Mouse (Mus musculus): ENCODE measurements around the gene Cartpt.
"Not testable (repeated sequence)": the region's sequence is repeated elsewhere in the genome, so short reads cannot be mapped to it uniquely, and the experiment has no call there.

The Cartpt gene

DNA sequence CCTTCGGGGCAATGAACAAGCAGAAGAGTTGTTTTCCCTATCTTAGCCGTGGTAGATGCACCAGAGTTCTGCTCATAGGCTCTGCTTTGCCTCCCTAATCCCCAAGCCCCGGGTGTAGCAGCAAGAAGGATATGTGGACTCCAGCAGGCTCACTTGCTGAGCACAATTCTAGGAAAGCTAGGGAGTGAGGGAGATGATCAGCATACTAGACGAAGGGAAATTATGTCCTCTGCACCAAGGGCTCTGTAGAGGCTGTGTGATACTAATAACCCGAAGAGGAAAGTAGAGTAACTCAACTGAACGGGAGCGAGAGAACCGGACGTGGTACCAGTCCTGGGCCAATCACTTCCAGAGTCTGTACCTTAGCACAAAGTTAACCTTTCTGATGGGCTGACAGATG is at the start of gene Cartpt:
TSS of gene Cartpt (minus strand) at position 127 of the 400 bp plus-strand sequence.
- no peak for DNase-seq (ENCODE audit: extremely low read depth, low read depth)

GRCm38 (mm10) chr13:99947417-99947816 is 46.5 kb upstream of the Cartpt start:
- DNase-seq (ENCODE audit: extremely low read depth, low read depth): no peak

DNA sequence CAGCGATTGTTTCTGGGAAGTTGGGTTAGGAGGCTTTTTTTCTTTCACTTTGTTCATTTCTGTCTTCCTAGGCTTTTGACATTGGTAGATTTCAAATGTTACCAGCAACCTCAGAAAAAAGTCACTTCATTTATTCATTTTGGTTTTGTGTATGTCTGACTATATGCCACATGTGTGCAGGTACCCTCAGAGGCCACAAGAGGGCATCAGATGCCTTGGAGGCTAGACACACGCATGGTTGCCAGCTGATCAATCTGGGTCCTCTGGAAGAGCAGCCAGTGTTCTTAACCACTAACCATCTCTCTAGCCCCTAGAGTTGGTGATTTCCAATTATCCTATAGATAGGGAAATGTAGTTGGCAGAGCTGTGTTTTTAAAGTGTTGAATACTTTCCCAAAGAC is 42.6 kb upstream of the Cartpt start:
- DNase-seq (ENCODE audit: extremely low read depth, low read depth): no peak

DNA sequence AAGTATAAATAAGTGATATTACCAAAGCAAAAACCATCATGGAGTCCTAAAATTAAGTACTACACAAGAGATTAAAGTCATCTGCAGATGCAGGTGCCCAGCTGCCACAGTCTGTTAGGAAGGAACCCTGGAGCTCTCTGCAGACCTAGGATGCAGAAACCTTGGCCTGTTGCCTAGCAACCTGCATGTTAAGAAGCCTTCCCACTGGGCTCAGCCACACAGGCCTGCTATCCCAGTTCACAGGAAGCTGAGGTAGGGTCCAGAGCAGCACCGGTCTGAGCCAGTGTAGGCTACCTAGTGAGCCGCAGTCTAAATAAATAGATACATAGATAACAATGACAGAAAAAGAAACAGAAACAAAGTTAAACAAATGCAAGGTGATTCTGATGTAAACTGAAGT is 39.7 kb upstream of the Cartpt start:
- DNase-seq (ENCODE audit: extremely low read depth, low read depth): no peak

DNA sequence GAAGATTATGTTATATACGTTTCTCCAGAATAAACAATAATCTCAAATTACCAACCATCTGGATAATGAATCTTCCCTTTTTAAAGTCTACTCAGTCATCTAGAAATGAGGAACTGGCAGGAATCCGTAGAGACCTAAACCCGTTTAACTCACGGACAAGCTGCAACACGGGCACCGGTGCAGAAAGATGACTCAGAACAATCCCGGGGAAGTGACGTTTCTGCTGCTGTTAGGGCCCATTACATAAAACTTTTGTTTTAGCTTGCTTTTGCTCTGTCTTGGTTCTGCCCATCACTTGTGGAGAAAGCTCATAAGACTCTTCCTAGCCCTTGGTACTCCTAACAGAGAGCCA is 38.4 kb upstream of the Cartpt start:
- no peak for DNase-seq (ENCODE audit: extremely low read depth, low read depth)

GRCm38 (mm10) chr13:99938606-99939319 is 37.9 kb upstream of the Cartpt start:
- DNase-seq (ENCODE audit: extremely low read depth, low read depth): peak; percentile 39

GRCm38 (mm10) chr13:99937741-99938140 is 36.9 kb upstream of the Cartpt start:
- DNase-seq (ENCODE audit: extremely low read depth, low read depth): no peak

DNA sequence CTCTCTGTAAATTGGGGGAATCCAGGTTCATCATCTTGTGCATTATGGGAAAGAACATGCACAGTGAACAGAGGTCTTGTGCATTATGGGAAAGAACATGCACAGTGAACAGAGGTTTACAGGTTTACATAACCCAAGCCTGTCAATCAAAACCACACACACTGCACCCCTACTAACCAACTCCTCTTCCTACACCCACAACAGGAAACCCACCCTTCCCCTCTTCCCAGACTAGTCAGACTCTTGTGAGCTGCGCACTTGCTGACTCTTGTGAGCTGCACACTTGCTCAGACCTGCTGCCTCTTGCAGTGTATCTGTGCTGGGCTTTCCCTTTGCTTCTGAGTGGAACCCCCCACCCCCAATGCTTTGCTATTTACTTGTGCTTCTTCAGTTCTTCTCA is 31.5 kb upstream of the Cartpt start:
- no peak for DNase-seq (ENCODE audit: extremely low read depth, low read depth)

DNA sequence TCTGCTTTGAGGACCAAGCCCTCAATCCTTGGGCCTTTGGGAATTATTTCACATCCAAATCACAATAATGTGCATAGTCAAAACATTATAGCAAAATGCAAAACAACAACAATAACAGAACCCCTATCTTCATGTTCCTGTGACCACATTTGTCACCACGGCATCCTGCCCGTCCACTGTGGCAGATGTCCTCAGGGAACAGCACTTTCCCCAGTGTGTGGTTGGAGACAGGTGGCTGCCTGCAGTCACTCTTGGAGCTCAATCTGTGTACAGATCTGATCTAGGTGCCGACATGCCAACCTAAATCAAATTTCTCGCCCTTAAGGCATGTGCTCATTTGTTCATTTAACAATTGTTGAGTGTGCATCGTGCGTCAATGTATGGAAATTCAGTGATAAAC is 30.6 kb upstream of the Cartpt start:
- DNase-seq (ENCODE audit: extremely low read depth, low read depth): no peak

GRCm38 (mm10) chr13:99926249-99926648 is 25.4 kb upstream of the Cartpt start:
- DNase-seq (ENCODE audit: extremely low read depth, low read depth): no peak

- no peak for DNase-seq (ENCODE audit: extremely low read depth, low read depth)
Measured at GRCm38 (mm10) chr13:99915632-99916031, 14.7 kb upstream of the Cartpt start.

DNA sequence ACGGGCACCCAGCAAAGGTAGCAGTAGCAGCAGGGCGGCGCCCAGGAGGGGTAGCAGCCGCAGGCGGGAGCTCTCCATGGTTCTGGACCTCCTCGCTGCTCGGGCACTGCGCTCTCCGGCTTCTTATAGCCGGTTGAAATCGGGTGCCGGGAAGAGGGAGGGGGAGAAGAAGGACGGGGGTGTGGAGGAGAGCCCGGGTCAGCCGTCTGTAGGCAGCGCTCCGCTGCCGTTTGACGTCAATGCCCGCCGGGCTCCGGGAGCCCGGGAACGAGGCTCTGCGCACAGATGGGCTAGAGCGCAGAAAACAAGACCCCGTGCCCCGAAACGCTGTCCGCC is 366 bp downstream of the Cartpt start:
- DNase-seq (ENCODE audit: extremely low read depth, low read depth): no peak

- no peak for DNase-seq (ENCODE audit: extremely low read depth, low read depth)
Measured at GRCm38 (mm10) chr13:99899670-99900556, 978 bp downstream of the Cartpt start.

DNA sequence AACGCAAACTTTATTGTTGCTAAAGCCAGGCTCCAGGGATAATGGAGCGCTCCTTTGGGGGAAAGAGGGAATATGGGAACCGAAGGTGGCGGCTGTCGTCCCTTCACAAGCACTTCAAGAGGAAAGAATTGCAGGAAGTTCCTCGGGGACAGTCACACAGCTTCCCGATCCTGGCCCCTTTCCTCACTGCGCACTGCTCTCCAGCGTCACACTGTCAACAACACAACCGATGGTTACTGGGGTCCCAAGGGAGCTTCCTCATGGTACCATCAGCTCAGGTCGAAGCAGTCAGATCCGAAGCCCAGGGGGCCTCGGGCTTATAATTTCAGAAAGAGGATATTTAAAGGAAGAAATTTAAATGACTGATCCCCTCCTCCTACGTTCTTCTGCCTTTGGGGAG is 2.1 kb downstream of the Cartpt start:
- DNase-seq (ENCODE audit: extremely low read depth, low read depth): no peak

DNA sequence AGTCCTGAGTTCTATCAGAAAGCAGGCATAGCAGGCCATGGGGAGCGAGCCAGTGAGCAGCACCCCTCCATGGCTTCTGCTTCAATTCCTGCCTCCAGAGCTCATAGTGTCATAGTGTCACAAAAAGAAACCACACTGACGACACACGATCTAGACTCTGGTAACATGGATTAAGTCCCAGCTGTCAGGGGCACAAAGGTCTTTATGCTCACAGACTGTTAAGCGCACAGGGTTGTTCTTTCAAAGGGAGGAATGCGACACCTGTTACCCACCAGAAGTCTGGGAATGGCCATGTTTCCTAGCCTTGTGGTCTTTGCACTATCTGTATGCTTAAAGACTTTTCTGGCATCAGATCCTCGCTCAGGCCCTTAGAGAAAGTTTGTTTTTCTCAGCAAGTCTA is 15.3 kb downstream of the Cartpt start:
- DNase-seq (ENCODE audit: extremely low read depth, low read depth): no peak

- DNase-seq (ENCODE audit: extremely low read depth, low read depth): not testable (repeated sequence)
Measured at GRCm38 (mm10) chr13:99881774-99882173, 19.1 kb downstream of the Cartpt start.

DNA sequence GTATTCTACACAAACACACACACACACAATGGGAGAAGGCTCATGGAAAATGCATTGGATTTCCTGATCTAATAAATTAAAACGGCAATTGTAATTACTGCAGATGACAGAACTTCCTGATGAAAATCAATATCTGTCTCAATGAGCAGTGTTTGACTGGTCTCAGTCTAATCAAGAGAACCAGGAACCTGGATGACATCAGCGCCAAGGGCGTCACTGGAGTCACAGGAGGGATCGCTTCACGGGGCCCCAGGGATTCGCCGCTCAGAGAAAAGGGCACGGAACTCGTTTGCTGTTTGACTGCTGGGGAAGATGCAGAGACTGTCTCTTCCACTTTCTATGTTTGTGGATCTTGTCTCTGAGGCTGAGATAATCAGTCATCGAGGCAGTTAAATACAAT is 21.2 kb downstream of the Cartpt start:
- DNase-seq (ENCODE audit: extremely low read depth, low read depth): no peak

- DNase-seq (ENCODE audit: extremely low read depth, low read depth): no peak
Measured at GRCm38 (mm10) chr13:99872059-99872458, 28.8 kb downstream of the Cartpt start.

GRCm38 (mm10) chr13:99868438-99868837 is 32.5 kb downstream of the Cartpt start:
- no peak for DNase-seq (ENCODE audit: extremely low read depth, low read depth)

- no peak for DNase-seq (ENCODE audit: extremely low read depth, low read depth)
Measured at GRCm38 (mm10) chr13:99864331-99864730, 36.6 kb downstream of the Cartpt start.

DNA sequence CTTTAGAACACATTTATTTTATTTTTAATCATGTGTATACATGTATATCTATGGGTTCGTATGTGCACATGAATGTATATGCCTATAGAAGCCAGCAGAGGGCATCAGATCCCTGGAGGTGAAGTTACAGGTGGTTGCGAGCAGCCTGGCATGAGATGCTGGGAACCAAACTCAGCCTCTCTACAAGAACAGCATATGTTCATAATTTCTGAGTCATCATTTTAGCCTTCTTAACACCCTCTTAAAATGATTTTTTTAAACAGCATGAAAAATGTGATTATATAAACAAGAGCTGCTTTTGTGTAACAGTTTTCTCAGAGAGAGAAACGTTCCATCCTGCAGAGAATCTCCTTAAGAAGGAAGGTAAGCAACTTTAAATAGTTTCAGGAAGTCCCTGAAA is 40.2 kb downstream of the Cartpt start:
- DNase-seq (ENCODE audit: extremely low read depth, low read depth): no peak

DNA sequence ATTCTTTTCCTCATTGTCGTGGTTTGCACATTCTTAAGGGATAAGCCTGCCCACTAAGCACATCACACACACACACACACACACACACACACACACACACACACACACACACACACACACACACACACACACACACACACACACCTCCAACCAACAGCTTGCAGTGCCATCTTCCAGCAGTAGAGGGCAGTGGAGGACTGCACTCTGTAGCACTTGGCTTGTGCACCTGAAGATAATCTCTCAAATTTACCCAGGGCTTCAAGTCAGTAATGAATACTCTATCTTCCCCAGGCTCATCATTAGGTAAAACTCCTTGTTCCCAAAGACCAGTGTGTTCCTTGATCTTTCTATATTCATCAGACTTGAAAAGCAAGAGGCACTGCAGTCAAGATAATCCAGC is 41.8 kb downstream of the Cartpt start:
- DNase-seq (ENCODE audit: extremely low read depth, low read depth): peak; percentile 5

DNA sequence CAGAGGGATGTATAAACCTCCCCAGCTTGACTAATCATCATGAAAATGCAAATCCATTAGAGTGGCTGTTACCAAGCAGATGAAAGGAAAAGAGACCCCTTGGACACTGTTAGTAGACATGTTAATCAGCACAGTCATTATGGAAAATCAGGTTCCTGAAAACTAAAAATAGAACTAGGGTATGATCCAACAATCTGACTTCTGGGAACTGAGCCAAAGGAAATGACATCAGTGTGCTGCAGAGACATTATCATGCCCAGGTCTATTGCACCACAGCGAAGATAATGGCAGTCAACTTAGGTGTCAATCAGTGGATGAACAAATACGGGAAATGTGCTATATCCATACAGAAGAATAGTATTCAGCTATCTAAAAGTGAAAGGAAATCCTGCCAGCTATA is 43.0 kb downstream of the Cartpt start:
- peak; percentile 8 for DNase-seq (ENCODE audit: extremely low read depth, low read depth)

Data from MEL-GATA-1-ER (cell line).